Mouse (Mus musculus) thymus, adult 2 months (tissue): ENCODE measurements around the gene Phtf2.
"Not testable (repeated sequence)": the region's sequence is repeated elsewhere in the genome, so short reads cannot be mapped to it uniquely, and the experiment has no call there.

Source experiments
- CTCF ChIP-seq: fragments of 200-500 bp; IDR thresholded peaks from 2 replicates; pipeline ENCODE4 v1.5.1; 2012; ENCODE audit warnings: mild to moderate bottlenecking, control low read depth, low read length, moderate library complexity, borderline replicate concordance; ENCODE audit not compliant: control insufficient read depth, poor library complexity, insufficient read depth; ENCODE audit errors: extremely low read depth
- POLR2A ChIP-seq: fragments of 200-500 bp; IDR thresholded peaks from 2 replicates; pipeline ENCODE4 v1.6.1; 2012; ENCODE audit warnings: mild to moderate bottlenecking, low read length, control low read depth, moderate library complexity; ENCODE audit not compliant: control insufficient read depth, poor library complexity, insufficient read depth; ENCODE audit errors: extremely low read depth

- not testable (repeated sequence) for TF ChIP-seq CTCF, POLR2A
These were observed 167.3 kb downstream of the Phtf2 start for GRCm38 (mm10) chr5:20714619-20715018.
